Mouse (Mus musculus) heart, embryonic 11.5 days (tissue): ENCODE measurements at regions not wholly inside any gene's neighbourhood (a gene's known extent, or its start where the extent isn't known, plus 50 kb on each side); places are given as distances from the start of the nearest gene placed in this dataset.

Experiments
- ATAC-seq: fragments of 200-750 bp; cut with Nextera tagmentation; replicated peaks from 2 replicates; pipeline ENCODE4 v1.8.0; 2017; ENCODE audit warnings: moderate library complexity; ENCODE audit not compliant: insufficient number of reproducible peaks, low FRiP score, low TSS enrichment
- H3K27ac ChIP-seq: fragments of 300-500 bp; sonication (generic); 2 replicates; pipeline ENCODE4 v1.5.1; 2014; ENCODE audit warnings: mild to moderate bottlenecking, low read depth, low read length
- H3K27me3 ChIP-seq: fragments of 300-500 bp; sonication (generic); 2 replicates; pipeline ENCODE4 v1.6.1; 2014; ENCODE audit warnings: mild to moderate bottlenecking, low read length, mixed read lengths; ENCODE audit not compliant: control insufficient read depth, insufficient read depth
- H3K36me3 ChIP-seq: fragments of 300-500 bp; sonication (generic); 2 replicates; pipeline ENCODE4 v1.6.1; 2014; ENCODE audit warnings: mild to moderate bottlenecking, low read length, moderate library complexity, mixed read lengths; ENCODE audit not compliant: control insufficient read depth, insufficient read depth
- H3K4me1 ChIP-seq: fragments of 300-500 bp; sonication (generic); 2 replicates; pipeline ENCODE4 v1.6.1; 2014; ENCODE audit warnings: low read length; ENCODE audit not compliant: control insufficient read depth, insufficient read depth
- H3K4me2 ChIP-seq: fragments of 300-500 bp; sonication (generic); 2 replicates; pipeline ENCODE4 v1.6.1; 2014; ENCODE audit warnings: mild to moderate bottlenecking, moderate library complexity
- H3K4me3 ChIP-seq: fragments of 300-500 bp; sonication (generic); 2 replicates; pipeline ENCODE4 v1.5.1; 2014; ENCODE audit warnings: low read depth, low read length
- H3K9ac ChIP-seq: fragments of 300-500 bp; sonication (generic); 2 replicates; pipeline ENCODE4 v1.6.1; 2014; ENCODE audit warnings: mild to moderate bottlenecking, low read depth, low read length, moderate library complexity
- H3K9me3 ChIP-seq: fragments of 300-500 bp; sonication (generic); replicated peaks from 2 replicates; pipeline ENCODE4 v1.6.1; 2016; ENCODE audit warnings: low read length; ENCODE audit not compliant: control insufficient read depth
- WGBS: fragments of 180-500 bp; shearing (Covaris S2); extraction: QIAGEN DNeasy Blood & Tissue Kit; methylation state at CpG from one replicate; pipeline ENCODE4 v1.1.7; 2014; ENCODE audit not compliant: insufficient replicate concordance; 5-methylcytosine and 5-hydroxymethylcytosine counted together

GRCm38 (mm10) chr2:116444163-116444562 is 378.5 kb upstream of the Meis2 start:
- Histone ChIP-seq H3K4me3 (no peak overlapping the region), H3K9me3 (no peaks in the 10 kb centered on the region), H3K9ac (no peak overlapping the region), H3K4me1 (no peaks in the 10 kb centered on the region), H3K4me2 (no peak overlapping the region), H3K27me3 (no peaks in the 10 kb centered on the region), H3K36me3 (no peaks in the 10 kb centered on the region), H3K27ac (no peak overlapping the region)
- ATAC-seq = no peak

GRCm38 (mm10) chr2:116440252-116440651 is 374.6 kb upstream of the Meis2 start:
- no peaks in the 10 kb centered on the region for H3K27me3 ChIP-seq
- WGBS = 70% methylated on average over 2 of the region's 2 CpGs
- H3K4me1 ChIP-seq = no peaks in the 10 kb centered on the region
- no peak overlapping the region for H3K27ac ChIP-seq
- H3K9ac ChIP-seq = no peak overlapping the region
- H3K36me3 ChIP-seq = no peaks in the 10 kb centered on the region
- H3K4me2 ChIP-seq = no peak overlapping the region
- ATAC-seq = no peak
- no peaks in the 10 kb centered on the region for H3K9me3 ChIP-seq
- H3K4me3 ChIP-seq = no peak overlapping the region

- no peak overlapping the region for H3K27ac ChIP-seq
- H3K9ac ChIP-seq = no peak overlapping the region
- H3K36me3 ChIP-seq = no peaks in the 10 kb centered on the region
- H3K4me2 ChIP-seq = no peak overlapping the region
- no peak overlapping the region for H3K4me3 ChIP-seq
- H3K27me3 ChIP-seq = no peaks in the 10 kb centered on the region
- no peaks in the 10 kb centered on the region for H3K9me3 ChIP-seq
- no peak for ATAC-seq
- H3K4me1 ChIP-seq = no peaks in the 10 kb centered on the region
These were observed 367.8 kb upstream of the Meis2 start for GRCm38 (mm10) chr2:116433481-116433880.

- Histone ChIP-seq H3K4me3 (no peak overlapping the region), H3K4me2 (no peak overlapping the region)
- 86% methylated on average over 8 of the region's 8 CpGs for WGBS
These were observed 358.5 kb upstream of the Meis2 start for GRCm38 (mm10) chr2:116424131-116424530.

GRCm38 (mm10) chr2:116417428-116418195 is 352.0 kb upstream of the Meis2 start:
- ATAC-seq = no peak
- Histone ChIP-seq H3K4me3 (no peak overlapping the region), H3K4me2 (no peak overlapping the region), H3K27me3 (no peaks in the 10 kb centered on the region), H3K9ac (no peak overlapping the region), H3K4me1 (no peaks in the 10 kb centered on the region), H3K27ac (no peak overlapping the region), H3K36me3 (no peaks in the 10 kb centered on the region), H3K9me3 (no peaks in the 10 kb centered on the region)
- WGBS = 63% methylated on average over 13 of the region's 13 CpGs

More at GRCm38 (mm10) chr2:116424131-116424530, 358.5 kb upstream of the Meis2 start:
- H3K9ac ChIP-seq = no peak overlapping the region
- no peak overlapping the region for H3K27ac ChIP-seq
- no peak for ATAC-seq
- no peaks in the 10 kb centered on the region for H3K27me3 ChIP-seq
- H3K9me3 ChIP-seq = no peaks in the 10 kb centered on the region
- no peaks in the 10 kb centered on the region for H3K36me3 ChIP-seq
- no peaks in the 10 kb centered on the region for H3K4me1 ChIP-seq

- 71% methylated on average over 1 of the region's 1 CpGs for WGBS
- H3K4me1 ChIP-seq = no peaks in the 10 kb centered on the region
- H3K9me3 ChIP-seq = no peaks in the 10 kb centered on the region
- H3K27ac ChIP-seq = no peak overlapping the region
- no peak overlapping the region for H3K4me3 ChIP-seq
- H3K9ac ChIP-seq = no peak overlapping the region
- H3K4me2 ChIP-seq = no peak overlapping the region
- ATAC-seq = no peak
- H3K27me3 ChIP-seq = no peaks in the 10 kb centered on the region
- H3K36me3 ChIP-seq = no peaks in the 10 kb centered on the region
These were observed 350.1 kb upstream of the Meis2 start for GRCm38 (mm10) chr2:116415742-116416141.

GRCm38 (mm10) chr2:116402113-116402512 is 336.5 kb upstream of the Meis2 start:
- no peak for ATAC-seq
- Histone ChIP-seq H3K4me2 (no peak overlapping the region), H3K27me3 (no peaks in the 10 kb centered on the region), H3K27ac (no peak overlapping the region), H3K9ac (no peak overlapping the region), H3K36me3 (no peaks in the 10 kb centered on the region), H3K4me1 (no peaks in the 10 kb centered on the region), H3K9me3 (no peaks in the 10 kb centered on the region), H3K4me3 (no peak overlapping the region)
- WGBS = 70% methylated on average over 1 of the region's 1 CpGs

GRCm38 (mm10) chr2:116399966-116400365 is 334.3 kb upstream of the Meis2 start:
- Histone ChIP-seq H3K27ac (no peak overlapping the region), H3K9me3 (no peaks in the 10 kb centered on the region), H3K27me3 (no peaks in the 10 kb centered on the region), H3K9ac (no peak overlapping the region), H3K36me3 (no peaks in the 10 kb centered on the region), H3K4me2 (no peak overlapping the region), H3K4me1 (no peaks in the 10 kb centered on the region), H3K4me3 (no peak overlapping the region)
- no peak for ATAC-seq
- WGBS = 41% methylated on average over 1 of the region's 1 CpGs

- Histone ChIP-seq H3K4me2 (no peak overlapping the region), H3K4me1 (no peaks in the 10 kb centered on the region), H3K27me3 (no peaks in the 10 kb centered on the region), H3K36me3 (no peaks in the 10 kb centered on the region), H3K9me3 (no peaks in the 10 kb centered on the region), H3K27ac (no peak overlapping the region), H3K9ac (no peak overlapping the region), H3K4me3 (no peak overlapping the region)
- no peak for ATAC-seq
- 80% methylated on average over 3 of the region's 3 CpGs for WGBS
These were observed 303.2 kb upstream of the Meis2 start for GRCm38 (mm10) chr2:116368811-116369210.
